Mouse (Mus musculus) 3134 (cell line): ENCODE measurements at regions not wholly inside any gene's neighbourhood (a gene's known extent, or its start where the extent isn't known, plus 50 kb on each side); places are given as distances from the start of the nearest gene placed in this dataset.

Experiments used
- DNase-seq: peaks from one replicate; pipeline ENCODE4 v3.0.0-alpha.2; 2011; ENCODE audit warnings: low spot score; ENCODE audit not compliant: insufficient read length; ENCODE audit errors: extremely low read depth

DNA sequence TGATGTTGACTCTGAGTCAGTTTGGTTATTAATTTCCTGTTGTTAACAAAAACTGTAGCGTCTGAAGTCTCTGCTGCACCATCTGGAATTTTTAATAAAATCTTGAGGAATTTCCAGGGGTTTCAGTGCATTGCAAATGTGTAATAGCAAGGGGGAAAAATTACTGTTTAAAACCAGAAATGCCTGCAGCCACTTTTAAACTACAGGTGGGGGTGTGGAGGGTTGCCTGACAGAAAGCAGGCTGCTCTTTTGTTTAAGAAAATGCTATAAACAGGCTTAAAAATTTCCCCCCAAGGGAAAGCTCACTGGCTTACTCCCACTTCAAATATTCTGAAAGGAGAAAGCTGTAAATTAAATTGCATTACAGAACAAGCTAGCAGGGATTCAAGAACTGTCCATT lies 71.8 kb upstream of the Gjb5 start:
- DNase-seq, result no peak

DNA sequence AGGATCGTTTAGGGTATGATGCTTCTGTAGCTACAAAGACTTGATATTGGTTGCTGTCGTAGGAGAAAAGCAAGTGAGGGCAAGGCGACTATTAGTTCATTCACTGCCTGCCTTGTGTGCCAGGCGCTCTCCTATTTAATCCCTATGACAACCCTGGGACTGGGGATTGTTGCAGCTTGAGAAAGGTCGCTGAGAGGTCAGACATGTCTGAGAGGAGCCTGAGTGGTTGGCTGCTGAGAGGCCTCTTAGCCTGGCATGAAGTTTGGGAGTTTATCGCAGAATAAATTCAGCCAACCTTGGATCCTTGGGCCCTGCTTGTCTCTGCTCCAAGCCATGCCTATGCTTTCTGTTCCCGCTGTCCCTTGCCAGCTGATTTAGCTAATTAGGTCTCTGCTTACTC lies 65.9 kb upstream of the Gjb5 start:
- no peak for DNase-seq

DNA sequence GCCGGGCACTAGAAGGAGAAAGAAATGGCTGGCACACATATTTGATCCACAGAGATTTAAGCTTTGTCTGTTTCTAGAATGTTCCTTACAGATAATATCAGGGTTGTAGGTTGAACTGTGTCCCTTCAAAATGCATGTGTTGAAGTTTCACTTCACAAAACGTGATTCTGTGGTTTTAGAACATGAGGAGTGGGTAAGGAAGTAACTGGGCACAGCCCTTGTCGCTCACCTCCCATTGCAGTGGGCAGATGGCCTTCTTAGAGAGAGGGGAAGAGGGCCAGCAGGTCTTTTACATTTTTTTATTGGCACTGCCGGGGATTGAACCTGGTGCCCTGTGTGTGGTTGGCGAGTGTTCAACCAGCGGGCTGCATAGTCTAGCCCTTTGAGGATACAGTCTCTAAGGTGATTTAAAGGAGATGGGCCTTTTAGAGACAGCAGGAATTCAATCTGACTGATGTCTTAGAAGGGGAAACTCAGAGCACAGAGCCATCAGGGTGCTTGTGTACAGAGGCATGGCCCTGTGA lies 64.0 kb upstream of the Gjb5 start:
- no peak for DNase-seq

DNA sequence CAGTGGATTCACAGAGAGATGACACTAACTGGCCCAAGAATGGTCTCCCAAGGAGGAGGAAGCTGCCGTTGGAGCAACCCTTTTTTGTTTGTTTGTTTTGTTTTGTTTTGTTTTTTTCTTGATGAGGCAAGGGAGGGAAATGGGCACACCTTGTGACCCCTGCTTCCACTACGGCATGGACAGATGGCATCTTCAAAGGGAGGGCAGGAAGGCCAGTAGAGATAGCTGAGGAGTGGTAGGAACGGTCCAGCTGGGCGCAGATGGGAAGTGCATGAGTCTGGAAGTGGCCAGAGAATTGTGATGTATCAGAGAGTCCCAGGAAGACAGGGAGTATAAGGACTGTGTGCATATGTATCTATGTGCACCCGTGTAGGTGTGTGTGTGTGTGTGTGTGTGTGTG lies 63.1 kb upstream of the Gjb5 start:
- DNase-seq, result no peak

DNA sequence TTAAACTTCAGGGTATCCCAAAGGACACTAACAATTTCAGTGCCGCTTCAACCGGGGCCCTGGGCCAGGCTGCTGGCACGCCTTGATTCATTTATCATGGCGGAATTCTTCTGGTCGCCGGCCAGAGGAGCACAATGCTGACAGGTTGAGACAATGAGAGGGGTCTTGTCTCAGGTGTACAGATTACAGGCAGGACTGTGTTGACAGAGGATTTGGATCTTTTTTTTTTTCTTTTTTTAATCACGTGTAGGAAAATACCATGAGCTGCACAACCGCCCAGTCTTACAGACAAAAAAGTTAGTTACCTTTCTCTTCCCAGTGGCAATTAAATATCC lies 61.8 kb upstream of the Gjb5 start:
- no peak for DNase-seq

DNA sequence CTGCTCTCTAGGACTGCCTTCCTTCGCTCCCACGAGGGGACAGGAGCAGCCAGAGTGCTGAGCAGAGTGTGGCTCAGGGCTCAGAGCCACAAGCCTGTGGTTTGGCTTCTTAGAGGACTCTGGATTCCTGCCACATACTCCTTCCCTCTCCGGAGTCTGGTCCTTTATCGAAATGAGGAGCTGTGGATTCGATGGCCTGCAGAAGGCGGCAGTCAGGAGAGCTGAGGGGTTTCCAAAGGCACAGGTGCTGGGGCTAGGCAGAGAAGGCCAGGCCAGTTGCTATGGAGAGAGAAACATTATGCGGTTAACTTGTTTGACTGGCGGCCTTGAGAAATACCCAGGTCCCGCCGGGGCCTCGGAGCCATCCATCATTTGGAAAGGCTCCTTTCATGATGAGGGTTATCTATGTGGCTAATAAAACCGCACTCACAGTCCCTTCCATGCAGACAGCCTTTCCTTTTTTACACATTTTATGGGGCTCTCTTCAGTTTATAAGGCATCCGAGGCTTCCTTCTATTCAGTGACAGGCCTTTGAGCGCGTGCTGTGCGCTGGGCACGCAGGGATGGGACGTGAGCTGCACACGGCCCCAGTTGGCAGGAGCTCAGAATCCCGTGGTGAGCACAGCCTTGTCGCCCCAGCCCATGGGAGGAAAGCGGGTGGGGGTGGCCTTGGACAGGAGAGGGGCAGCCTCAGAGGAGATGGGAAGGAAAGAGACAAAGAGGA lies 61.2 kb upstream of the Gjb5 start:
- DNase-seq, result peak; percentile 9

DNA sequence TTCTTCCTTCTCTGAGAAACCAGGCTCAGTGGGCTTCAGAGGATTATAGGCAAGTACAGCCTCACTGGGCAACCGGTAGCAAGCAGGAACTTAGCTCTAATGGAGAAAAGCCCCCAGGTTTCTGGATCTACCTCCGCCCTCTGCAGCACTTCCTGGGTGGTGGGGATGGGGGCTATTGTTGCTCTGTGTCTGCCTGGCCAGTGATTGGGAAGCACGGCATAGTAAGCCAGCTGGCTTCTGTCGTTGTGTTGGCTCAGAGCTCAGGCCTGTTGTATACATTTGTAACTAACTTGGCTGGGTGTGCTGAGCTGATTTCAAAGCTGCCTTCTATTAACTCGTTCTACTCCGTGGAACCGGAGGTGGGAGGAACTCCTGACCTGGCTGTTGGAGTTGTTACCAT lies 58.9 kb upstream of the Gjb5 start:
- DNase-seq, result no peak

DNA sequence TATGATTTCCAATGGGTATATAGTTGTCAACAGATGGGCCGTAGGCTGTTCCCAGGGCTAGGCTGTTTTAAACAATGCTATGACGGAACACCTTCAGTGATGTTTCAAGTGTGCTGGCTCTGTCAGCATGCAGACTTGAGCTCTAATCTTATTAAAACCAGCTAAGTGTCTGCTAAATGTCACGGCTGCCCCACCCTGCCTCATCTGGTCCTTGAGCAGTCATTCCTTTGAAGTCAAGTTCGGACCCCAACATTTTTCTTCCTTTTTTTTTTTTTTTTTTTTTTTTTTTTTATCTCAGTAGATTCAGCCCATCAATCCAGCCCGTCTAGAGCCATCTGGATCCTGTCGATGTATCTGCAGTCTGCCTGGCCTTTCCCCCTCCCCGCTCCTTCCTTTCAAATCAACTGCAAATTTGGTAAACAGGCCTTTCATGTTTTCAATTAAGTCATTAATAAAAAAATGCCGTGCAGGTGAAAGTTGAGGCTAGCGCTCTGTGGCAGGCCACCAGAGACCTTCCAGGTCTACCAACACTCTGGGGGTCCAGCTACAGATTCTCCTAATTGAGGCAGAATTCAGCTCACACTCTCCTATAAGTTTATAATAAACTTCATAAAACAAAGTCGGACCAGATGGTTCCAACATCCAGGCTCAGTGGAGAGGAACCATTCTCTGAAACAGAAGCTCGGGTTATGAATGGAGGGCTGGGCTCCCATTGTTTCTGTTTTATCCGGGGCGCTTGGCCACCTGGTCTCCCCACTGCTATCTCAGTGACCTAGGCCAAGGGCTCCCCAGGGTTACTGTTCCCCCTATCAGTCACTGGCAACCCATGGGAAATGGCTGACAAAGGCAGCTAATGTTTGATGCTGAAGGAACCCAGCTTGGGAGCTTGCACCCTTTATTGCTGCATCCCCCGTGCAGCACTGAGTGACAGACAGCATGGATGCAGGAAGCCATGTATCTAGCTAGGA lies 56.3 kb upstream of the Gjb5 start:
- no peak for DNase-seq
